Mouse (Mus musculus) gonadal fat pad, adult 2 months (tissue): Measurements from ENCODE around the gene Ssr1. TPM values are rescaled to one million over a fixed set of nuclear protein-coding genes. Genes with fewer than 3 reads are reported as not detected.

Source experiments
- DNase-seq: peaks from one replicate; pipeline ENCODE4 v3.0.0-alpha.2; 2012; ENCODE audit warnings: low read depth
- polyA plus RNA-seq: library from polyadenylated mRNA; depleted of rRNA; stranded (reverse); fragments of >200 nt; gene quantifications from 2 replicates; pipeline ENCODE4 v1.2.3, GENCODE M21; 2012; rRNA removed

The Ssr1 gene
- 17.2 and 21.7 TPM in 2 replicates for polyA plus RNA-seq

GRCm38 (mm10) chr13:37993704-37994404 is at the start of gene Ssr1:
TSS of gene Ssr1 (minus strand) at chr13:37994217.
- DNase-seq, result no peak

GRCm38 (mm10) chr13:38037811-38038210 is 43.8 kb upstream of the Ssr1 start:
- no peak for DNase-seq

- peak; percentile 90 for DNase-seq
Measured at GRCm38 (mm10) chr13:38037044-38037687, 43.1 kb upstream of the Ssr1 start, which contains the start of gene Cage1. TSS of gene Cage1 (minus strand) at chr13:38037069.

GRCm38 (mm10) chr13:38036343-38037043 is 42.5 kb upstream of the Ssr1 start, which contains the start of gene Riok1:
TSS of gene Riok1 (plus strand) at chr13:38036995.
- no peak for DNase-seq

- DNase-seq, result no peak
Measured at GRCm38 (mm10) chr13:38028407-38028806, 34.4 kb upstream of the Ssr1 start.

- DNase-seq, result no peak
Measured at GRCm38 (mm10) chr13:38027618-38028248, 33.7 kb upstream of the Ssr1 start.

GRCm38 (mm10) chr13:38025874-38026273 is 31.9 kb upstream of the Ssr1 start:
- no peak for DNase-seq

- no peak for DNase-seq
Measured at GRCm38 (mm10) chr13:38018791-38019190, 24.8 kb upstream of the Ssr1 start.

- no peak for DNase-seq
Measured at GRCm38 (mm10) chr13:38015591-38015990, 21.6 kb upstream of the Ssr1 start.

- no peak for DNase-seq
Measured at GRCm38 (mm10) chr13:38012436-38012835, 18.4 kb upstream of the Ssr1 start.

- no peak for DNase-seq
Measured at GRCm38 (mm10) chr13:38010444-38010910, 16.5 kb upstream of the Ssr1 start.

- DNase-seq, result no peak
Measured at GRCm38 (mm10) chr13:38009721-38010408, 15.8 kb upstream of the Ssr1 start.

- DNase-seq, result no peak
Measured at GRCm38 (mm10) chr13:38007972-38008371, 14.0 kb upstream of the Ssr1 start.

- no peak for DNase-seq
Measured at GRCm38 (mm10) chr13:38002461-38002860, 8.4 kb upstream of the Ssr1 start.

GRCm38 (mm10) chr13:37999713-38000112 is 5.7 kb upstream of the Ssr1 start:
- no peak for DNase-seq

- no peak for DNase-seq
Measured at GRCm38 (mm10) chr13:37994405-37994749, 360 bp upstream of the Ssr1 start.

GRCm38 (mm10) chr13:37993376-37993703 is 677 bp downstream of the Ssr1 start:
- no peak for DNase-seq

GRCm38 (mm10) chr13:37992638-37993371 is 1.2 kb downstream of the Ssr1 start:
- DNase-seq, result no peak

- no peak for DNase-seq
Measured at GRCm38 (mm10) chr13:37989701-37990100, 4.3 kb downstream of the Ssr1 start.

GRCm38 (mm10) chr13:37986166-37986565 is 7.9 kb downstream of the Ssr1 start:
- no peak for DNase-seq

GRCm38 (mm10) chr13:37981063-37981462 is 13.0 kb downstream of the Ssr1 start:
- DNase-seq, result no peak
